Mouse (Mus musculus) layer of hippocampus, adult 2 months (tissue): ENCODE measurements around the gene Hoxa3. TPM values are rescaled to one million over a fixed set of nuclear protein-coding genes. Genes with fewer than 3 reads are reported as not detected.

Source experiments
- DNase-seq, 2 experiments: peaks; one replicate each; pipeline ENCODE4 v3.0.0; 2022; ENCODE audit warnings: low spot score in 2 of 2
- H3K27ac ChIP-seq: fragments of 200-600 bp; 2 replicates; pipeline ENCODE4 v1.8.1; 2022
- H3K4me3 ChIP-seq: fragments of 200-600 bp; 2 replicates; pipeline ENCODE4 v1.8.1; 2022; ENCODE audit warnings: mild to moderate bottlenecking
- CTCF ChIP-seq: fragments of 200-600 bp; conservative IDR thresholded peaks from 2 replicates; pipeline ENCODE4 v1.8.1; 2022; ENCODE audit warnings: antibody characterized with exemption, mild to moderate bottlenecking, moderate library complexity
- total RNA-seq, 2 experiments: library from RNA; stranded (reverse); gene quantifications; 2 replicates each; pipeline ENCODE4 v1.2.3; 2021

The Hoxa3 gene
- total RNA-seq, 2 experiments from 2014 or later: not detected

GRCm38 (mm10) chr6:52183311-52184080, 29.6 kb downstream of the Hoxa3 start:
- Histone ChIP-seq H3K4me3 (no peak overlapping the region), H3K27ac (no peak overlapping the region)
- no peak for TF ChIP-seq CTCF
- DNase-seq: no peak

- Histone ChIP-seq H3K4me3 (no peak overlapping the region), H3K27ac (no peak overlapping the region)
- no peak for TF ChIP-seq CTCF
- DNase-seq: no peak
These were observed 30.3 kb downstream of the Hoxa3 start for GRCm38 (mm10) chr6:52182793-52183192.

GRCm38 (mm10) chr6:52182030-52182429, 31.1 kb downstream of the Hoxa3 start:
- no peak for DNase-seq
- no peak for TF ChIP-seq CTCF
- Histone ChIP-seq H3K4me3 (no peak overlapping the region), H3K27ac (no peak overlapping the region)

GRCm38 (mm10) chr6:52180726-52181125, 32.4 kb downstream of the Hoxa3 start:
- Histone ChIP-seq H3K27ac (no peak overlapping the region), H3K4me3 (no peak overlapping the region)
- no peak for DNase-seq
- no peak for TF ChIP-seq CTCF

- no peak for DNase-seq
- Histone ChIP-seq H3K27ac (no peak overlapping the region), H3K4me3 (no peak overlapping the region)
- no peak for TF ChIP-seq CTCF
These were observed 32.9 kb downstream of the Hoxa3 start for GRCm38 (mm10) chr6:52180213-52180710.

GRCm38 (mm10) chr6:52179690-52180089, 33.4 kb downstream of the Hoxa3 start:
- no peak for DNase-seq
- Histone ChIP-seq H3K27ac (no peak overlapping the region), H3K4me3 (no peak overlapping the region)
- no peak for TF ChIP-seq CTCF

GRCm38 (mm10) chr6:52178918-52179665, 34.0 kb downstream of the Hoxa3 start:
- Histone ChIP-seq H3K4me3 (no peak overlapping the region), H3K27ac (no peak overlapping the region)
- no peak for TF ChIP-seq CTCF
- DNase-seq: no peak

GRCm38 (mm10) chr6:52177806-52178205, 35.3 kb downstream of the Hoxa3 start:
- DNase-seq: no peak
- no peak overlapping the region for H3K27ac ChIP-seq
- no peak overlapping the region for H3K4me3 ChIP-seq
- TF ChIP-seq CTCF: no peak

GRCm38 (mm10) chr6:52177061-52177735, 35.9 kb downstream of the Hoxa3 start, which contains the start of gene 5730596B20Rik:
Gene 5730596B20Rik (plus strand): TSS chr6:52177498.
- DNase-seq: no peak
- H3K4me3 ChIP-seq: no peak within 1 kb of the TSS
- TF ChIP-seq CTCF: no peak
- no peak within 1 kb of the TSS for H3K27ac ChIP-seq

- TF ChIP-seq CTCF: no peak
- no peak overlapping the region for H3K27ac ChIP-seq
- no peak overlapping the region for H3K4me3 ChIP-seq
- no peak for DNase-seq
These were observed 36.7 kb downstream of the Hoxa3 start for GRCm38 (mm10) chr6:52176391-52176790.

GRCm38 (mm10) chr6:52175864-52176263, 37.3 kb downstream of the Hoxa3 start:
- TF ChIP-seq CTCF: no peak
- Histone ChIP-seq H3K4me3 (no peak overlapping the region), H3K27ac (no peak overlapping the region)
- DNase-seq: no peak

GRCm38 (mm10) chr6:52174968-52175751, 38.0 kb downstream of the Hoxa3 start:
- Histone ChIP-seq H3K27ac (no peak overlapping the region), H3K4me3 (no peak overlapping the region)
- TF ChIP-seq CTCF: no peak
- DNase-seq: no peak
